Mouse (Mus musculus): ENCODE data around the gene Ggt7.

- TF ChIP-seq CTCF (IDR thresholded peaks at IDR 0.05; ENCODE audit: low read depth, low read length), result no peak
- no peak for TF ChIP-seq POLR2AphosphoS5 (IDR thresholded peaks at IDR 0.05; ENCODE audit: insufficient replicate concordance, low read depth, low read length)
- no peak for TF ChIP-seq GATA1 (IDR thresholded peaks at IDR 0.05; ENCODE audit: borderline replicate concordance, low read length)
Observed at GRCm38 (mm10) chr2:155453591-155453990, 64.4 kb downstream of the Ggt7 start.

Data from G1E (cell line).